Mouse (Mus musculus) bone marrow, adult 2 months (tissue): ENCODE measurements at regions not wholly inside any gene's neighbourhood (a gene's known extent, or its start where the extent isn't known, plus 50 kb on each side); places are given as distances from the start of the nearest gene placed in this dataset.

ENCODE experiments used
- CTCF ChIP-seq: fragments of 200-500 bp; IDR thresholded peaks from 2 replicates; pipeline ENCODE4 v1.5.1; 2011; ENCODE audit warnings: low read length, control low read depth; ENCODE audit not compliant: control insufficient read depth, insufficient read depth
- POLR2A ChIP-seq: fragments of 200-500 bp; IDR thresholded peaks from 2 replicates; pipeline ENCODE4 v1.6.1; 2011; ENCODE audit warnings: low read depth, mild to moderate bottlenecking, control low read depth, low read length, borderline replicate concordance; ENCODE audit not compliant: control insufficient read depth

DNA sequence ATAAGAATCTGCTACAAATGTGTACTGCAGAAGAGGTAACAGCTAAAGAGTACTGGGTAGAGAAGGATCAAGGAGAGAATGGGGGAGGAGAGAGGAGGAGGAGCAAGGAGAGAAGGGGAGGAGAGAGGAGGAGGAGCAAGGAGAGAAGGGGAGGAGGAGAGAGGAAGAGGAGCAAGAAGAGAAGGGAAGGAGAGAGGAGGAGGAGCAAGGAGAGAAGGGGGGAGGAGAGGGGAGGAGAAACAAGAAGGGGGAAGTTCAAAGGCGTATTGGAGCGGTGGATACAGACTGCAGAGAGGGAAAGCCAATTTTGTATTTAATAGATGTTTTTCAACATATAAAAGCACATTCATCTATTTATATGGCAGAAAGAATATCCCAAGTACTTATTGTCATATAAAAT, 407.6 kb downstream of the Rnd3 start:
- no peak for TF ChIP-seq CTCF
- TF ChIP-seq POLR2A = no peak
